Mouse (Mus musculus) intestine, embryonic 15.5 days (tissue): Measurements from ENCODE around the gene Ppargc1a. TPM values are rescaled to one million over a fixed set of nuclear protein-coding genes. Genes with fewer than 3 reads are reported as not detected.
A peak's percentile ranks its signal among the peaks of the same experiment; 100 is the strongest.

Experiments
- ATAC-seq: fragments of 200-750 bp; cut with Nextera tagmentation; 2 replicates; pipeline ENCODE4 v1.8.0; 2017; ENCODE audit warnings: moderate TSS enrichment, moderate library complexity
- H3K27ac ChIP-seq: fragments of 300-500 bp; sonication (generic); 2 replicates; pipeline ENCODE4 v1.5.1; 2015; ENCODE audit warnings: mild to moderate bottlenecking, inconsistent platforms
- H3K27me3 ChIP-seq: fragments of 300-500 bp; sonication (generic); replicated peaks from 2 replicates; pipeline ENCODE4 v1.6.1; 2015; ENCODE audit warnings: inconsistent platforms
- H3K36me3 ChIP-seq: fragments of 300-500 bp; sonication (generic); 2 replicates; pipeline ENCODE4 v1.6.1; 2015; ENCODE audit warnings: inconsistent platforms
- H3K4me1 ChIP-seq: fragments of 300-500 bp; sonication (generic); replicated peaks from 2 replicates; pipeline ENCODE4 v1.6.1; 2015; ENCODE audit warnings: inconsistent platforms
- H3K4me2 ChIP-seq: fragments of 300-500 bp; sonication (generic); replicated peaks from 2 replicates; pipeline ENCODE4 v1.6.1; 2015; ENCODE audit warnings: mild to moderate bottlenecking, inconsistent platforms
- H3K4me3 ChIP-seq: fragments of 300-500 bp; sonication (generic); replicated peaks from 2 replicates; pipeline ENCODE4 v1.5.1; 2015; ENCODE audit warnings: inconsistent platforms
- H3K9ac ChIP-seq: fragments of 300-500 bp; sonication (generic); 2 replicates; pipeline ENCODE4 v1.6.1; 2015; ENCODE audit warnings: inconsistent platforms
- H3K9me3 ChIP-seq: fragments of 300-500 bp; sonication (generic); 2 replicates; pipeline ENCODE4 v1.6.1; 2016; ENCODE audit warnings: inconsistent platforms
- WGBS: fragments of 180-500 bp; shearing (Covaris S2); methylation state at CpG from one replicate; pipeline ENCODE4 v1.1.7; 2015; 5-methylcytosine and 5-hydroxymethylcytosine counted together
- polyA plus RNA-seq: library from polyadenylated mRNA; unstranded; fragments of >200 nt; fragmentation: Nextera tagmentation; extraction: Ambion mirVana; gene quantifications from 2 replicates; pipeline ENCODE4 v1.2.1, GENCODE M21; 2015

The Ppargc1a gene
- polyA plus RNA-seq: 6.9 and 7.1 TPM in 2 replicates

DNA sequence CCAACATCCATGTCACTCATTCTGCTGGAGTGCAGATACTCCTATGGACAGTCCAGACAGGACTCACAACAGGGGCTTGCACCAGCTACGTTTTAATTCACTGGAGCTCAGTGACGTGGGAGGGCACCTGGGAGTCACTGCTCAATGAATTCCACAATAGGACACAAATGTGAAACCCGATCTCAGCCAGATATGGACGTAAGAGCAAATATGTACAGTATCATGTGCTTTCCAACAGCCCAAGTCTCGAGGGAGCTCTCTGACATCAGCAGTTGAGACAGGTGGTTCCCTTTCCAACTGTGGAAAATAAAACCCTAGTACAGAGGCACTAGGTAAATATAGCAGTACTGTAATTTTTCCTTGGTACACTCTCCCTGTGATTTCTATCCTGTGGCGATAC lies at the start of gene Ppargc1a:
Gene Ppargc1a (minus strand): TSS at position 68 of the 400 bp plus-strand sequence.
- no peak within 1 kb of the TSS for H3K4me3 ChIP-seq
- no peak within 1 kb of the TSS for H3K4me2 ChIP-seq
- H3K4me1 ChIP-seq: no peaks in the 10 kb centered on the region
- 0 out of 2 replicates have a peak, but pooled peaks have one; percentile 53 for ATAC-seq
- H3K9ac ChIP-seq: no peak within 1 kb of the TSS
- 44% methylated on average over 6 of the region's 6 CpGs for WGBS
- no peaks in the 10 kb centered on the region for H3K36me3 ChIP-seq
- H3K9me3 ChIP-seq: no peaks in the 10 kb centered on the region
- H3K27ac ChIP-seq: no peak within 1 kb of the TSS
- H3K27me3 ChIP-seq: no peaks in the 10 kb centered on the region

- no peak overlapping the region for H3K4me2 ChIP-seq
- no peaks in the 10 kb centered on the region for H3K4me1 ChIP-seq
- WGBS: 89% methylated on average over 1 of the region's 1 CpGs
- no peak overlapping the region for H3K27ac ChIP-seq
- ATAC-seq: no peak
- H3K4me3 ChIP-seq: no peak overlapping the region
- no peaks in the 10 kb centered on the region for H3K27me3 ChIP-seq
- H3K9ac ChIP-seq: no peak overlapping the region
- no peaks in the 10 kb centered on the region for H3K36me3 ChIP-seq
- no peaks in the 10 kb centered on the region for H3K9me3 ChIP-seq
Observed at GRCm38 (mm10) chr5:51616877-51617276, 49.4 kb upstream of the Ppargc1a start.

DNA sequence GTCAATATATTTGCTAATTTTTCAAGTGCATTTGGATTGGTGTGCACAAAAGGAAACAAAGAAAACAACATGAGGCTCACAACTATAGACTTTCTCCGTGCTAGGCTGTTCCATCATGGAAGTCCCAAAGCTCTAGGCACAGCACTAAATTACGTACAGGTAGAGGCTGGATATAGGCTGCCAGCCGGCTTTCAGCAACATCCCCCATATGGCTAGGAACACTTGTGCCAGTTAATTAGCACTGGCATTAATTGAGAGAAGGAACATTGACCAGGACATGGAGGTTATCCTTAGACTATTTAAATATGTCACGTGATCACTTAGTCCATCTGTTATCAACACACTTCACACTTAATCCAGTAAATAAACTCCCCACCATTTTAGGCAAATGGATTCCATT lies 44.5 kb upstream of the Ppargc1a start:
- Histone ChIP-seq H3K4me2 (no peak overlapping the region), H3K9me3 (no peaks in the 10 kb centered on the region), H3K36me3 (no peaks in the 10 kb centered on the region), H3K27me3 (no peaks in the 10 kb centered on the region), H3K4me1 (no peaks in the 10 kb centered on the region), H3K27ac (no peak overlapping the region), H3K4me3 (no peak overlapping the region), H3K9ac (no peak overlapping the region)
- WGBS: 88% methylated on average over 4 of the region's 4 CpGs
- no peak for ATAC-seq

DNA sequence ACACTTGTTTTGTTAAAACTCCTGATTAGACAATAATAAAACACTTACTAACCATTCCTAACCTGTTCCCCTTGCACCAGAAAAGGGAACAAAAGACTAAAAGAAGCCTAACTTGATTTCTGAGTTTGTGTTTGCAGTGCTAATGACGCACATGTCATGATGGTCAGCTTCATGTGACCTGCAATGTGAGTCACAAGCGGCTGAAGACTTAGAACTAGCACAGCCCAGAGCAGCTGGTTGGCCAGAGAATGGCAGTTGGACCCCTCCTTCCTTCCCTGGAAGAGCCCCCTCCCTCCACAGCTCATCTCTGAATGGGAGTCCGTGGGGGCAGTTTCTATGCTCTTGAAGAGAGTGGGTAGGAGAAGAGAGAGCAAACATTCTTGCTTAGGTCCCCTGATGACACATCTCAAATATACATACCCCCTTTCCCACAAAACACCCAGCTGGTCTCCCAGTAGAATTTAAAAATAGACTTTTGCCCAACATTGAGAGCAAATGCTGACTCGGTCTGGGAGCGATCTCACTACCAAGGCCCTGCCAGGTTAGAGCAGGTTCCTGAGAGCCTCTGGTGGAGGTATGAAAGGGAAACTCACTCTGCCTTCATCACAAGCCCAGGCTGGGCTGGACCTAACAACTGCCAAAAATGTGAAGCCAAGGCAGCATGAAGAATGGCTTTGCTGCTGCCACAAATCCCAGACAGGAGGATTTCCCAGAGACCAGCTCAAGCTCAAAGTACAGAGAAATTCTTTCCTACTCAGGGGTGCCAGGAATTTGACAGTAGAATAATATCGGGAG lies 40.4 kb upstream of the Ppargc1a start:
- H3K4me2 ChIP-seq: no peak overlapping the region
- no peak overlapping the region for H3K9ac ChIP-seq
- no peak overlapping the region for H3K4me3 ChIP-seq
- ATAC-seq: peak; percentile 28; the same call in 1 of the 2 replicates
- H3K9me3 ChIP-seq: no peaks in the 10 kb centered on the region
- no peaks in the 10 kb centered on the region for H3K27me3 ChIP-seq
- no peaks in the 10 kb centered on the region for H3K36me3 ChIP-seq
- no peak overlapping the region for H3K27ac ChIP-seq
- H3K4me1 ChIP-seq: no peaks in the 10 kb centered on the region
- WGBS: 69% methylated on average over 6 of the region's 6 CpGs

GRCm38 (mm10) chr5:51599549-51599948 lies 32.0 kb upstream of the Ppargc1a start:
- no peaks in the 10 kb centered on the region for H3K36me3 ChIP-seq
- ATAC-seq: no peak
- no peak overlapping the region for H3K4me3 ChIP-seq
- no peaks in the 10 kb centered on the region for H3K9me3 ChIP-seq
- no peaks in the 10 kb centered on the region for H3K4me1 ChIP-seq
- H3K4me2 ChIP-seq: no peak overlapping the region
- no peak overlapping the region for H3K27ac ChIP-seq
- H3K9ac ChIP-seq: no peak overlapping the region
- WGBS: 56% methylated on average over 6 of the region's 6 CpGs
- no peaks in the 10 kb centered on the region for H3K27me3 ChIP-seq

GRCm38 (mm10) chr5:51595644-51596043 lies 28.1 kb upstream of the Ppargc1a start:
- H3K27me3 ChIP-seq: no peaks in the 10 kb centered on the region
- H3K9ac ChIP-seq: no peak overlapping the region
- no peak overlapping the region for H3K4me3 ChIP-seq
- peaks cover 7% of the 10 kb centered on the region for H3K4me1 ChIP-seq
- H3K4me2 ChIP-seq: no peak overlapping the region
- 90% methylated on average over 9 of the region's 9 CpGs for WGBS
- ATAC-seq: no peak
- H3K27ac ChIP-seq: no peak overlapping the region
- H3K9me3 ChIP-seq: no peaks in the 10 kb centered on the region
- no peaks in the 10 kb centered on the region for H3K36me3 ChIP-seq

DNA sequence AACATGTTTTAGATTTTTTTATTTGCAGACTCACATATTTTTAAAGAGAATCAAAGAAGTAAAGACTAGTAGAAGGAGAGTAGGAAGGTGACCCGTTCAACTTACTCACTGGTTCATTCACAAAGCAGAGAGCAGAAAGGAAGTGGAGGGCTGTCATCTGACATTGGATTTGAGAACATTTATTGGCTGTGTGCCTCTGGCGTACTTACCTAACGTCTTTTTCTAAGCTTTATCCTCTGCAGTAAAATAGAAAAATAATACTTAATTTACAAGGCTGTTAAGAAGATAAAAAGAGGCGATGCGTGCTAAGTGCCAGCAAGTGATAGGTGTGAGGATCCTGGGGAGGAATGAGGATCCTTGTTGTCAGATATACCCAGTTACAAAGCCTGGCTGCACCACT lies 24.7 kb upstream of the Ppargc1a start:
- H3K4me2 ChIP-seq: no peak overlapping the region
- peaks cover 7% of the 10 kb centered on the region for H3K4me1 ChIP-seq
- WGBS: 49% methylated on average over 5 of the region's 5 CpGs
- no peaks in the 10 kb centered on the region for H3K9me3 ChIP-seq
- H3K27ac ChIP-seq: no peak overlapping the region
- H3K4me3 ChIP-seq: no peak overlapping the region
- no peak overlapping the region for H3K9ac ChIP-seq
- no peak for ATAC-seq
- no peaks in the 10 kb centered on the region for H3K36me3 ChIP-seq
- no peaks in the 10 kb centered on the region for H3K27me3 ChIP-seq

DNA sequence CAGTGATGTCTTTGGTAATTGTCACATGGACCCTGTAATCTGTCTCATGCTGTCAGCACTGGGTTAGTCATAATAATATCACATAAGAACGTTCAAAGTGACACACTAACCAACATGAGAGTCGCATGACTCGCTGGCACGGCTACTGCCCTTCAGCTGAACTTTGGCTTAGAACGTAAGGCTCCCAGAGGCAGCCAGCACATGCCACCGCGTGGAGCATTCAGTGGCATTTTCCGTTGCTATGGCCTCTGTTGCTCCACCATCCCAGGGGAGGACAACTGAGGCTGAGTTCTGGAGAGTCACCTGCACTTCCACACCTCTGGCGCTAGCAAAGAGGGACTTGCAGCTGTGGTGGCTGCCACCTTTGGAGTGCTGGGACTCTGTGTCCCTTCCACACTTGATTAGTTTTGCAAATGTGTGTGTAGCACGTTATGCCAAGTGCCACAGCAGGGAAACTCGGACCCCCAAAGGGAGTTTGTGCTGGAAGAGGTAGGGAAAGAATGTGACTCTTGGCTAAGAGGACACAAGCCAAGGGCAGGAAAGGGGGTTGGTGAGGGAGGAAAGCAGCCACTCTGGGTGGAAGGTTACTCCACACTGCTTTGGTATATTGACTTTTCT lies 24.1 kb upstream of the Ppargc1a start:
- H3K4me3 ChIP-seq: no peak overlapping the region
- no peaks in the 10 kb centered on the region for H3K36me3 ChIP-seq
- H3K4me2 ChIP-seq: 0 out of 2 replicates have a peak overlapping the region, but pooled peaks have one; percentile 16
- H3K9me3 ChIP-seq: no peaks in the 10 kb centered on the region
- peak; percentile 84 for ATAC-seq
- H3K27me3 ChIP-seq: no peaks in the 10 kb centered on the region
- H3K27ac ChIP-seq: no peak overlapping the region
- H3K9ac ChIP-seq: no peak overlapping the region
- H3K4me1 ChIP-seq: peaks cover 7% of the 10 kb centered on the region
- 14% methylated on average over 11 of the region's 11 CpGs for WGBS

DNA sequence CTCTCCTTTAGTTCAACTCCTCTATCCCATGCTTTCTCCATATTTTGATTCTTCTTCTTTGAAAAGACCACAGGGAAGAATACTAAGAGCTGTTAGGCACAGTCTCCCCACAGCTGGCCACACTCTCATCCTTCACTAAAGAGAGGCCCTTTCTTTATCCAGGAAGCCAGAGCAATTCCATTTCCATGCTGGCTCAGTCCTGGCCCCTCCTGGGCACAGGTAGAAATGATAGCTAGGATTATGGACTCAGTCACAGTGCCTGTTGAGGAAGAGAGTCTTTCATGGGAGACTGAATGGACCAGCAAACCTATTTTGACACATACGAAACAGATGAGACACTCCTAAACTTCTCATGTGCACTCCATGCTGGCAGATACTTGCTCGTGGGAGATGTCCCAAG lies 18.7 kb upstream of the Ppargc1a start:
- H3K9me3 ChIP-seq: no peaks in the 10 kb centered on the region
- H3K27ac ChIP-seq: no peak overlapping the region
- no peak overlapping the region for H3K4me3 ChIP-seq
- no peak overlapping the region for H3K9ac ChIP-seq
- peaks cover 8% of the 10 kb centered on the region; the same call in 1 of the 2 replicates for H3K4me1 ChIP-seq
- ATAC-seq: peak; percentile 35; the same call in 1 of the 2 replicates
- H3K4me2 ChIP-seq: no peak overlapping the region
- WGBS: 95% methylated on average over 2 of the region's 2 CpGs
- H3K27me3 ChIP-seq: no peaks in the 10 kb centered on the region
- H3K36me3 ChIP-seq: no peaks in the 10 kb centered on the region

DNA sequence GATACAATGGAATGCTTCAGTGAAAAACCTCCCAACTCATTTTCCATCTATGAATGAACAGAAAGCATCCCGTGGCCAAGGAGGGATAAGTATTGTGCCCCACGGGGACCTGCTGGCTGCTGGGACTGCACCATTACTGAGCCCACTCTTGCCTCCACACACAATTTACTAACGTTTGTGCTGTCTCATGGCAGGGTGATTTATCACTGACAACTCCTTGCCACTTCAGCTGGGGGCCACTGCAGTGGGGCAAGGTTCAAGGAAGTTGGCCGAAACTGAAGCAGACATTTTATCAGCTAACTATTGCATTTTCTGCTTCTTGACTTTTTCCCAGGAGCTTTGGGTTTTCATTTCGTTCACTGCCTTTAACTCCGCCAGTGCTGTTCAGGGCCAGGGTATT lies 17.5 kb upstream of the Ppargc1a start:
- peaks cover 8% of the 10 kb centered on the region; the same call in 1 of the 2 replicates for H3K4me1 ChIP-seq
- no peaks in the 10 kb centered on the region for H3K9me3 ChIP-seq
- H3K27me3 ChIP-seq: no peaks in the 10 kb centered on the region
- peak; percentile 78 for ATAC-seq
- no peak overlapping the region for H3K9ac ChIP-seq
- H3K4me3 ChIP-seq: no peak overlapping the region
- H3K36me3 ChIP-seq: no peaks in the 10 kb centered on the region
- 34% methylated on average over 6 of the region's 6 CpGs for WGBS
- H3K27ac ChIP-seq: no peak overlapping the region
- no peak overlapping the region for H3K4me2 ChIP-seq

DNA sequence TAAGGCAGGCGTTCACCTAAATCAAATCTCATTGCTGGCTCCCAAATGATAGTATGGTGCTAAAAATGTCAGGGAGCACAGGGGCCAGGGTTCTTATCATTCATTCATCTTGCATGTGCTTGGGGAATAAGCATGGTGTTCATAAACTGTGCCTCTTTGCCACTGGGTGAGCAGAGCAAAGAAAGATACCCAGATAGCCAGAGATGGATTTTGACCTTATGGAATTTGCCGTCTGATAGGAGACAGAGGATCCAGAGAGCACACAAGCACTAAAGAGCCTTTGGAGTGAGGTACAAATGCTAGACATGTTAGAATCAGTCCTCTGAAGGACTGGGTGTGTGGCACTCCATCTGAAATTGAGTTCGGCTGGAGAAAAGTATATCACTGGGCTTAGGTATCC lies 16.7 kb upstream of the Ppargc1a start:
- no peak overlapping the region for H3K4me2 ChIP-seq
- no peak overlapping the region for H3K27ac ChIP-seq
- no peaks in the 10 kb centered on the region for H3K27me3 ChIP-seq
- H3K36me3 ChIP-seq: no peaks in the 10 kb centered on the region
- no peaks in the 10 kb centered on the region for H3K9me3 ChIP-seq
- peaks cover 8% of the 10 kb centered on the region; the same call in 1 of the 2 replicates for H3K4me1 ChIP-seq
- H3K9ac ChIP-seq: no peak overlapping the region
- WGBS: 82% methylated on average over 3 of the region's 3 CpGs
- ATAC-seq: peak; percentile 40; the same call in 1 of the 2 replicates
- H3K4me3 ChIP-seq: no peak overlapping the region

GRCm38 (mm10) chr5:51583632-51584031 lies 16.1 kb upstream of the Ppargc1a start:
- no peak overlapping the region for H3K27ac ChIP-seq
- no peaks in the 10 kb centered on the region for H3K36me3 ChIP-seq
- peaks cover 8% of the 10 kb centered on the region; the same call in 1 of the 2 replicates for H3K4me1 ChIP-seq
- no peak overlapping the region for H3K9ac ChIP-seq
- H3K4me2 ChIP-seq: no peak overlapping the region
- H3K4me3 ChIP-seq: no peak overlapping the region
- H3K27me3 ChIP-seq: no peaks in the 10 kb centered on the region
- peak; percentile 35; the same call in 1 of the 2 replicates for ATAC-seq
- H3K9me3 ChIP-seq: no peaks in the 10 kb centered on the region
- WGBS: 83% methylated on average over 3 of the region's 3 CpGs
